Mouse (Mus musculus) layer of hippocampus, adult 9-11 months (tissue): ENCODE results near the gene Rps6ka1.
"Not testable (repeated sequence)": the region's sequence is repeated elsewhere in the genome, so short reads cannot be mapped to it uniquely, and the experiment has no call there.

Experiments
- DNase-seq: peaks from one replicate; pipeline ENCODE4 v3.0.0; 2022

The Rps6ka1 gene

DNA sequence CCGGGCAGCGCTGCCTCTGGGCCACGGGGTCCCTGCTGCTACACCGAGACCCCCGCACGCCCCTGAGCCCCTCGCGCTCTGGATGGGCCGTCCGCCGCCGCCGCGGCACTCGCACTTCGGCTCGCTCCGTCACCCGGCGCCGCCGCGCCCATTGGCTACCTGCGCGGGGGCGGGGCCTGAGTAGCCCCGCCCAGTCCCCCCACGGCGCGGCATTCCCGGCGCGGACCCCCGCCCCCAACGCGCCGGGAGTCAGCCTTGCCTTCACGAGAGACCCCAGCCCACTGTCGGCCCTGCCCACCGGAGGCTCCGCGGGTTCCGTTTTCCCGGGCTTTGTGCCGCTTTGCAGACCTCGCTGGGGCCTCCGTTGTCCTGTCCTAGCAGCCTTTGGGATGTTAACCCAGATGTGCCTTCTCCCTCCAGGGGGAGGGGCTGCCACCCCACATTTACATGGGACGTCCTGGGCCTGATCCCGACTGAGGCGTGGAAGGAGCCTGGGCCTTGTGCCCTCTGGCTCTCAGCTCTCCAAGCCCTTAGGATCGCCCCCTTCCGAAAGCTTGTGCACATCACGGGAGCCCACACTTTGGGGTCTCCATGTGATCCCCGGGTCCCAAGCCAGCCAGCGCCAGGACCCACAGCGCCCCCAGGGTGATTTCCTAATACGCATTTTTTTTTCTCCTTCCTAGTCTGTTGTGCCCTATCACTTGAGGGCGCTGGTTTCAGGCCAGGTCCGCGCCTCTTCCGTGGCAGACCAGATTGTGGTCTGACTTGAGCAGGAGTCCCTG, at the start of gene Rps6ka1:
TSS of gene Rps6ka1 (minus strand) at position 126 of the 782 bp plus-strand sequence.
- DNase-seq = peak; percentile 78

GRCm38 (mm10) chr4:133931785-133932184, 44.2 kb upstream of the Rps6ka1 start:
- no peak for DNase-seq

- DNase-seq = no peak
Observed at GRCm38 (mm10) chr4:133931349-133931748, 43.8 kb upstream of the Rps6ka1 start.

DNA sequence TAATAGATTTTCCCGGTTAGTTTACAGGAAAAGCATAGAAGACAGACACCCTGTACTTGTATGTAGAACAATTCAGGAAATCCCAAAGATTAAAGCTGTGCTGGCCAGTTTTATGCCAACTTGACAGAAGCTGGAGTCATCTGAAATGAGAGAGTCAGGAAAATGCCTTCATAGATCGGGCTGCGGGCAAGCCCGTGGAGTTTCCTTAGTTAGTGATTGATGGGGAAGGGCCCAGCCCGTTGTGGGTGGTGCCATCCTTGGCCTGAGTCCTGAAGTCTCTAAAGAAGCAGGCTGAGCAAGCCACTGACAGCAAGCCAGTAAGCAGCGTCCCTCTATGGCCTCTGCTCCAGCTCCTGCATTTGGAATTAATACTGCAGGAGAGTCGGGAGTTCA, 41.7 kb upstream of the Rps6ka1 start:
- DNase-seq = no peak

DNA sequence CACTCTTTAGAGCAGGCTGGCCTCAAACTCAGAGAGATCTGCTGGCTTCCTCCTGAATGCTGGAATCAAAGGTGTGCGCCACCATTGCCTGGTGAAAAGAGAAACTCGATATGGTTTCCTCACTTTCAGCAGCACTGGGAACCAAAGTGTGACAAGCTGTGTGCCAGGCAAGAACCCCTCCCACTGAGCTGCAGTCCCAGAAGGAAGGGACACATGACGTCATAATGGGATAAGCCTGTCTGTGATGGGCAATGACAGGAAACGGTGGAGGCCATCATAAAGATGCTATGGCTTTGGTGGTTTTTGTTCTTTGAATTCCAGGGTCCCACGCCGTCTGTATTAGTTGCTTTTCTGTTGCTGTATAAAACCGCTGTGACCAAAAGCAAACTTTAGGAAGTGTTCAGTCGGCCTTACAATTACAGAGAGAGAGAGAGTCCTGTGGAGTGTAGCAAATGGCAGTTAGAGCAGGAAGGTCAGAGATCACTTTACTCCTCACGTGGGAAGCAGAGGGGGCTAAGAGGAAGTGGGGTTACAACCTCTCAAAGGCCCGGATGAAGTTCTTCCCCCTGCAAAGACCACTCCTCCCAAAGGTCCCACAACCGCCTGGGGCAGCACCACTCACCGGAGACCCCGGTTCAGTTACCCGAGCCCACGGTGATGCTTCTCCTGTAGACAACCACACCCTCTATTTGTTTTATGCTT, 41.1 kb upstream of the Rps6ka1 start:
- DNase-seq = no peak

DNA sequence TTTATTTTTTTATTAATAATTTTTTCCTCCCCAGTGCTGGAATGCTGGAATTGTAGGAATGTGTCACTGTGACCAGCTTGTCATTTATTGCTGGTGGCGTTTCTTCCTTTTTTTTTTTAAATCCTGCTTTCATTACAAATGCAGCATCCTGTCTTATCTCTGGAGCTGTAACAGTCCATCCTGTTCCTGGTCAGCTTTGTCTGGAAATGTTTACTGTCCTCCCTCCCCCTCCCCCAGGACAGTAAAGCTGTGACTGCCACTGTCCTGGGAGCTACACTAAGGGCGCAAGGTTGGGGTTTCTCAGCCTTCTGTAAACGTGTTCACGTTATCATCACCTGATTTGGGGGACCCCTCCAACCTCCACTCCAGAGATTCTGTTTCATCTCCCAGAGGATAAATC, 37.6 kb upstream of the Rps6ka1 start:
- DNase-seq = no peak

DNA sequence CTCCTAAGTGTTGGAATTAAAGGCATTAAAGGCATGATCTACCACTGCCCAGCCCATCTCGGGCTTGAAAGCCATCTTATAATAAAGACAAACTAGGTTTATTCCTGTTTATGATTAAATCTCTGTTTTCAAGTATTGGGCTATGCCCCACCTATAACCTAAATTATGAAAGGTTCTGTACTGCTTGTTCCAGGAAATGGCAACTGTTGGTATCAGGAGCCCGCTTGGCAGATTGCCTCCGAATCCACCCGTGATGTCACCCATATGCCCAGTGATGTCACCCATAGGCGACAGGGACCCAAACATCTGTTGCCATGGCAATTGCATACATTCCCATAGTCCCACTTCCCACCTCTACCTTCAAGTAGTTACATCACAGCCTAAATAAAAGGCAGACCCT, 36.1 kb upstream of the Rps6ka1 start:
- DNase-seq = no peak

DNA sequence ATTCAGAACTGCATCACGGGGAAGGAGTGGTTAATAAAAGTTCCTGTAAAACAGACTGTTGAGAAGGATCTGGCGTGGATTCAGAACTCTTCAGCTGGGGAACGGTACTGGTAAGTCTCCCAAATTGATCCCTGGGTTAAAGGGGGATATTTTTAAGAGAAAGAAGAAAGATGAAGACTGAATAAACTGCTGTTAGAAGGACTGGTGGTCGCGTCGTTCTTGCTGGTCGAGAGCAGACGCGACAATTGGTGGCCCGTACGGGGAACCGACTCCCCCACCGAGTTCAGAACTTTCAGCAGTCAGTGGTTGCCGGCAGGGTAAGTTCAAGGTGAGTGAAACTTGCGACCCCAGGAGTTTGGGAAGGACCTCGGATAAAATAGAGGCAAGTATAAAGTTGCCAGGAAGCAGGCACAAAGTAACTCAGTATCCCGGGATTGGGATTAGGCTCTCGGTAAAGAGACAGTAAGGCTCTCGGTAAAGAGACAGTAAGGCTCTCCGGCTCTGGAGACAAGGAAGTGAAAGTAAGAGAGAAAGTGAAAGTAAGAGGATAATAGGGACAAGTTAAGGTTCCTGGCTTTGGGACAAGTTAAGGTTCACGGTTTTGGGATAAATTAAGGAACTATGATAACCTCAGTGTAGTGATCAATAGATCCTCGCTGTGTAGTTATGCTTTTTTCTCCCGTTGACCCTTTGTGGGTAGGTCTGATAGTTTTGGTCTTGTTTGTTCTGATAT, 30.7 kb upstream of the Rps6ka1 start:
- DNase-seq = peak; percentile 72

DNA sequence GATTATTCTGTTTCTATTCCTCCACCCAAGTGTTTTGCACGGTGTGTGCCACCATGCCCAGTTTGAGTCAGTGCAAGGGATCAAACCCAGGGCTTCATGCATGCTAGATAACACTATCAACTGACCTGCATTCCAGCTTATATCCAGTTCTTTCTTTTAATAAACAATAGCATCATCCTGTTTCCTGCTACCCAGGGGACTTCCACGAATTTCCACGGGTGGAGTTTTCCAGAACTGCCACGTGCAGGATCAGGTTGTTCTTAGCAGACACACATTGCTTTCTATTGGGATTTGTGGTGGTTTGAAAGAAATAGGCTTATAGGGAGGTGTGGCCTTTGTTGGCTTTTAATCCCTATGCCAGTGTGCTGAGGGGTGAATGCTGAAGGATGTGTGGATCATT, 24.4 kb upstream of the Rps6ka1 start:
- no peak for DNase-seq

DNA sequence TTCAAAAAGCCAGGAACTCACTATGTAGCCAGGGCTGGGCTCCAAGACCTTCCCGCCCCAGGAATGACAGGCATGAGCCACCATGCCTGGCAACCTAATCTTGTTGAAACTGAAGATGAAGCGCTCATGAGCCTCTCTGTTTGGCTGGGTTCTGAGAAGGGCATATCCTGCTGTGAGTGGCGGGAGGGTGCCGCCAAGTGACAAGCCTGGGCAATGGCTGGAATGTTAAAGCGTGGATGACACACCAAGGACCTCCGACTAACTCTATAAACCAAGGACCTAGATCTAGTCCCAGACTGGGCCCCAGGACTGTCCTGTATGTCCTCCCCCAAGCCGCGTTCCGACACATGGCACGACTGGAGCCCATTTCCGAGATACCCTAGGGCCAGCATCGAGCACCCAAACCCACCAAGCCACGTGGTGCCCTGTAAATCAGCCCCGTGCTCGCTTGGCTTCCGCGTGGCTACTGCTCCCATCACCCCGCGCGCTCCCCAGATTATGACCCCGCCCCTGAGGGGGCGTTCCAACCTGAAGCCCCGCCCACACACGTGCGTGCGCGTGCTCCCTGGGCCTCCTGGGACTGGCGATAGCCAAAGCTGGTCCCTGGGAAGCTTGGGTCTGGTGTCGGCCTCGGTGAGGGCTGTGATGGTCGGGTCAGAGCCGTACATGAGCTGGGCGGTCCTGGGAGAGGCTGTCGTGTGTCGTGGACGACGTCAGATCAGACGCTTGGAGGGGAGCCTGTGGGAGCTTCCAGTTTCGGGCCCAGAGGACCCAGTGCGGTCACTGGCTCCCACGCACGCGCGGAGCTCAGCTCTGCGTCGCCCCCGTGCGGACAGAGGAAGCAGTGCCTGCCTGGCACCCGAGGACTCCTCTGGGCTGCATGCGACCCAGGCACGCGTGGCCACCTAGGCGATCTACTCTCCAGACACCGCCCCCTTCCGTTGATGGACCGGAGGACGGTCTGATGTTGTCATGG, 22.9 kb upstream of the Rps6ka1 start:
- DNase-seq = peak; percentile 95

DNA sequence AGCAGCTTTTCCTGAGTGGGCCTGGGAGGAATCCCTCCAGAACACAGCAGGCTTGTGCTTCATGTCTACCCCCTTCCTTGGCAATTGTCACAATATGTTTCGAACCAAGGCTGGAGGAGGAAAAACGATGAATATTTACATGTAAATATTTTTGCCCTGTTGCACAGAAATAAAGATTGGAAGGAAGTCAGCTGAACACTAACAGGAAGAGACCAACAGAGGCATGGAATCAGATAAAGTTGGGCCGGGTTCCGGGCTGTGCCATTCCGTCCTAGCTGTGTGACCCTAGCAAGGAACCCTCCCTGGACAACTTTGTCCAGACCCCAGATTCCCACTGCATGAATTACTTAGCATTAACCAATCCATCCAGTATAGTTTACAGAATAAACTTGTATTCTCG, 20.5 kb upstream of the Rps6ka1 start:
- no peak for DNase-seq

GRCm38 (mm10) chr4:133907086-133907485, 19.5 kb upstream of the Rps6ka1 start:
- DNase-seq = no peak

DNA sequence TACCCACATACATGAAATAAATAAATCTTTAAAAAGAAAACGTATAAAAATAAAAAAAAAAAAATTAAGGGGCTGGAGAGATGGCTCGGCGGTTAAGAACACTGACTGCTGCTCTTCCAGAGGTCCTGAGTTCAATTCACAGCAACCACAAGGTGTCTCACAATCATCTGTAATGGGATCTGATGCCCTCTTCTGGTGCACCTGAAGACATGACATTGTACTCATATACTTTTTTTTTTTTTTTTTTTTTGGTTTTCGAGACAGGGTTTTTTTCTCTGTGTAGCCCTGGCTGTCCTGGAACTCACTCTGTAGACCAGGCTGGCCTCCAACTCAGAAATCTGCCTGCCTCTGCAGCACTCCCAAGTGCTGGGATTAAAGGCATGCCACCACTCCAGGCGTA, 18.7 kb upstream of the Rps6ka1 start:
- DNase-seq = not testable (repeated sequence)

- no peak for DNase-seq
Observed at GRCm38 (mm10) chr4:133905167-133905566, 17.6 kb upstream of the Rps6ka1 start.

DNA sequence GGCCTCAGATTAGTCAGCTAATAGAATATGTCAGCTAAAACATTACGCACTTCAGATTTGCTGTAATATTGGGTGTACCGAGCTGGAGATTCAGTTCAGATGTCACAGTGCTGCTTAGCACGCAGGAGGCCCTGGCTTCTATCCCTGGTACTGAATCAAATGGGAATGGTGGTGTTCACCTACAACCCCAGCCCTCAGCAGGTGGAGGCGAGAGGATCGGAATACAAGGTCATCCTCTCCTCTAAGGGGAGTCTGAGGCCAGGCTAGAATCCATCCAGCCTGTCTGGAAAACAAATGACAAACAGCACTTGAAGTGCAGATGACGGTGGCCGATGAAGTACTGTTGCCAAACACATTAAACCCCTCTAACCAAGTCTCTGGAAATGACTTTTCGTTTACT, 16.7 kb upstream of the Rps6ka1 start:
- DNase-seq = no peak

GRCm38 (mm10) chr4:133903372-133903771, 15.8 kb upstream of the Rps6ka1 start:
- no peak for DNase-seq

GRCm38 (mm10) chr4:133902510-133902909, 14.9 kb upstream of the Rps6ka1 start:
- DNase-seq = no peak

DNA sequence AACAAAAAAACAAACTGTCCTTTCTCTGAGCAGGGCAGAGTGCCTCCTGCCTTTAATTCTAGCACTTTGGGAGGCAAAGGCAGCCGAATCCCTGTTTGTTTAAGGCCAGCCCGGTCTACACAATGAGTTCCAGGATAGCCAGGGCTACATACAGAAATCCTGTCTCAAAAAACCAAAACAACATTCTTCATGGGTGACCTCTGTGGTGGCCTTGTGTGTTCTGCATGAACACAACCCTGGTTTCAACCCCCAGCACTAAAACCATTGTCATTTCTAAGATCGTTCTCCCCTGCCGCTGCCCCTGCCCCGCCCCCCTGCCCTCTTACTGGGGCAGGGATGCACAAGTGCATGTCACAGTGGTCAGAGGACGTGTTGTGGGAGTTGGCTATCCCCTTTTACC, 13.3 kb upstream of the Rps6ka1 start:
- no peak for DNase-seq

- DNase-seq = no peak
Observed at GRCm38 (mm10) chr4:133900352-133900751, 12.8 kb upstream of the Rps6ka1 start.

- DNase-seq = no peak
Observed at GRCm38 (mm10) chr4:133899241-133899800, 11.7 kb upstream of the Rps6ka1 start.

GRCm38 (mm10) chr4:133898151-133898550, 10.6 kb upstream of the Rps6ka1 start:
- DNase-seq = no peak

DNA sequence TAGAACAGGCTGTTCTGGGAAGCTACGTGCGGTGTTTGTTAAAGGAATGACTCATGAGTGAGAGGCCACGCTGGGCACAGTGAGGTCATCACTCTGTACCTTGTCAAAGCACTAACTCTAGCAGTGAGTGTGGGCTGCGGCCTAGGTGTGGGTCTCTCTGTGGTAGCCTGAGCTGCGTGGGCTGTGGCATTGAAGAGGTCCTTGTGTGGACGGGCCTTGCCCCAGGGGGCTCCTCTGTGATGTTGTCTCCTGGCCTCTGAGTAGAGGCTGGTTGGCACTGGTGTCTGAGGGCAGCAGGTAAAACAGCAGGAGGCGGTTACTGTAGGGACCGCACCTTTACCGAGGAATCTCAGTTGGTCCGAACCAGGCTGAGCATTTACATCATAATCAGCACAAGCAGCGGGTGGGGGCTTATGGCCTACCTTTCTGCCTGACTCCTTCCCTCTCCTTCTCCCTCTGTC, 9.9 kb upstream of the Rps6ka1 start:
- no peak for DNase-seq
